ENCODE assay signal across 24 mouse cellular contexts in the genomic region with DNA sequence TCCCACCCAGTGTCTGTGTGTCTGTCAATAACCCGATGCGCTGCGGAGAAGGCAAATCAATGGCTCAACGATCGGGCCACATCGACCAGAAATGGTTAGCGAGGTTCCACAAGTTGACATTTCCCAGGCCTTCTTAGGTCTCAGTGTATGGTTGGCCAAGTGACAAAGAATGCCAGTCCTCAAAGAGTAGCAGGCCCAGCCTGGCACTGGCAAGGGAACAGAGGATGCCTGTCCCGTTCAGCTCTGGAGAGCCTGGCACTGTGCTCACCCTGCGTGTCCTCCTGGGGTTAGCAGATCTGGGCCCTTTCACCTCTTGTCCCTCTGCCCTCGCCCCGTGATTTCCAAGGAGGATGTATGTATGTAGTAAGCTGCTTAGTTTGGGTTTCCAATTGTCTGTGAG. TPM values are rescaled to one million over a fixed set of nuclear protein-coding genes. Genes with fewer than 3 reads are reported as not detected.
DNase-seq lines count a peak whose midpoint lies in the region; ATAC-seq lines count a peak whose summit lies in the region.
"Had no signal": no experiment of that assay in that cellular context is flagged by ENCODE, and none has a peak within 500 bp of the region (broad histone marks: within the 10 kb centered on the region; RNA-seq: fewer than 3 reads in every experiment).

No protein-coding gene starts in this region.

- H3K9me3 ChIP-seq in forebrain, embryonic 11.5 days (ENCODE audit: control insufficient read depth, low read length): no peaks in the 10 kb centered on the region
- H3K9me3 ChIP-seq in forebrain, embryonic 14.5 days (replicated peaks; ENCODE audit: control insufficient read depth, low read length): no peaks in the 10 kb centered on the region
- no peaks in the 10 kb centered on the region for H3K9me3 ChIP-seq in heart, embryonic 12.5 days (replicated peaks)
- H3K9me3 ChIP-seq: embryonic facial prominence, embryonic 13.5 days; hindbrain, embryonic 13.5 days; intestine, embryonic 15.5 days had no signal

- no peak overlapping the region for H3K4me2 ChIP-seq in forebrain, embryonic 11.5 days (ENCODE audit: low read depth, low read length, severe bottlenecking)
- no peak overlapping the region for H3K4me2 ChIP-seq in forebrain, embryonic 14.5 days (ENCODE audit: low read length)
- no peak overlapping the region for H3K4me2 ChIP-seq in heart, embryonic 12.5 days
- H3K4me2 ChIP-seq: embryonic facial prominence, embryonic 13.5 days; hindbrain, embryonic 13.5 days; intestine, embryonic 15.5 days had no signal

- WGBS in forebrain, embryonic 11.5 days: 93% methylated on average over 11 of the region's 11 CpGs
- WGBS in forebrain, embryonic 14.5 days: 93% methylated on average over 11 of the region's 11 CpGs
- 85% methylated on average over 11 of the region's 11 CpGs for WGBS in heart, embryonic 12.5 days

- no peak overlapping the region for H3K4me3 ChIP-seq in forebrain, embryonic 11.5 days (ENCODE audit: low read depth, low read length)
- no peak overlapping the region for H3K4me3 ChIP-seq in forebrain, embryonic 14.5 days (ENCODE audit: low read depth, low read length)
- H3K4me3 ChIP-seq in heart, embryonic 12.5 days: no peak overlapping the region
- H3K4me3 ChIP-seq: embryonic facial prominence, embryonic 13.5 days; heart, adult 2 months; hindbrain, embryonic 13.5 days; intestine, embryonic 15.5 days had no signal

- ATAC-seq in forebrain, embryonic 11.5 days (replicated peaks; ENCODE audit: low FRiP score): no peak
- no peak for ATAC-seq in forebrain, embryonic 14.5 days
- no peak for ATAC-seq in heart, embryonic 12.5 days (ENCODE audit: insufficient number of reproducible peaks, low FRiP score)
- ATAC-seq in erythroblast, adult 5-6 weeks (replicated peaks; ENCODE audit: low FRiP score, poor library complexity, severe bottlenecking): no peak
- ATAC-seq: CD4-positive, CD25-positive, alpha-beta regulatory T cell, adult 4 months; hindbrain, postnatal 0 days; intestine, embryonic 15.5 days had no signal

- H3K27me3 ChIP-seq in forebrain, embryonic 11.5 days (ENCODE audit: control insufficient read depth, insufficient read depth, low read length): no peaks in the 10 kb centered on the region
- no peaks in the 10 kb centered on the region for H3K27me3 ChIP-seq in forebrain, embryonic 14.5 days (replicated peaks; ENCODE audit: control insufficient read depth, insufficient read depth, low read length)
- H3K27me3 ChIP-seq in heart, embryonic 12.5 days (replicated peaks): no peaks in the 10 kb centered on the region
- H3K27me3 ChIP-seq: embryonic facial prominence, embryonic 13.5 days; hindbrain, embryonic 13.5 days; intestine, embryonic 15.5 days had no signal

- H3K9ac ChIP-seq in forebrain, embryonic 11.5 days (ENCODE audit: low read length): no peak overlapping the region
- H3K9ac ChIP-seq in forebrain, embryonic 14.5 days (ENCODE audit: low read length): no peak overlapping the region
- H3K9ac ChIP-seq in heart, embryonic 12.5 days: no peak overlapping the region
- H3K9ac ChIP-seq: embryonic facial prominence, embryonic 13.5 days; hindbrain, embryonic 13.5 days; intestine, embryonic 15.5 days had no signal

- H3K4me1 ChIP-seq in forebrain, embryonic 11.5 days (replicated peaks; ENCODE audit: control insufficient read depth, insufficient read depth, low read length): no peaks in the 10 kb centered on the region
- no peaks in the 10 kb centered on the region for H3K4me1 ChIP-seq in forebrain, embryonic 14.5 days (ENCODE audit: control insufficient read depth, insufficient read depth, low read length)
- no peaks in the 10 kb centered on the region for H3K4me1 ChIP-seq in heart, embryonic 12.5 days (replicated peaks)
- H3K4me1 ChIP-seq: embryonic facial prominence, embryonic 13.5 days; hindbrain, embryonic 13.5 days; intestine, embryonic 15.5 days had no signal

- DNase-seq in forebrain, embryonic 11.5 days (ENCODE audit: low spot score): peak; percentile 28
- DNase-seq in forebrain, embryonic 14.5 days (ENCODE audit: low spot score): no peak
- DNase-seq in heart, adult 18-20 months: peak; percentile 21 to 55
- peak; percentile 28 for DNase-seq in right cerebral cortex, adult 18-20 months
- no peak for DNase-seq in right cerebral cortex, postnatal 14 days
- DNase-seq: adrenal gland, postnatal 10 days; B cell, adult 2 months; cerebellum, adult 18-20 months; cerebellum, adult 9-11 months; cerebellum, postnatal 36 days; gastrocnemius, postnatal 36 days; kidney, adult 18-20 months had no signal

- H3K27ac ChIP-seq in forebrain, embryonic 11.5 days (ENCODE audit: low read depth, low read length): no peak overlapping the region
- no peak overlapping the region for H3K27ac ChIP-seq in forebrain, embryonic 14.5 days (ENCODE audit: low read depth, low read length)
- H3K27ac ChIP-seq in heart, embryonic 12.5 days (ENCODE audit: poor library complexity, severe bottlenecking): no peak overlapping the region
- H3K27ac ChIP-seq: embryonic facial prominence, embryonic 13.5 days; heart, adult 2 months; hindbrain, embryonic 13.5 days; hindbrain, postnatal 0 days; intestine, embryonic 15.5 days had no signal

- H3K36me3 ChIP-seq in forebrain, embryonic 11.5 days (ENCODE audit: control insufficient read depth, insufficient read depth, low read length): no peaks in the 10 kb centered on the region; the same call in 1 of the 2 replicates
- H3K36me3 ChIP-seq in forebrain, embryonic 14.5 days (ENCODE audit: control insufficient read depth, insufficient read depth, low read length): no peaks in the 10 kb centered on the region
- no peaks in the 10 kb centered on the region for H3K36me3 ChIP-seq in heart, embryonic 12.5 days
- H3K36me3 ChIP-seq: embryonic facial prominence, embryonic 13.5 days; G1E; hindbrain, embryonic 13.5 days; intestine, embryonic 15.5 days had no signal

RNA-seq across cellular contexts. Expression of gene Insm1, which starts 25.6 kb away (rescaled TPM):
- polyA plus RNA-seq in forebrain, embryonic 11.5 days (2014; fragmentation: Nextera tagmentation; extraction: Ambion mirVana): 5.0 and 8.7 TPM in 2 replicates
- 12.6 and 14.7 TPM in 2 replicates for polyA plus RNA-seq in forebrain, embryonic 14.5 days (2014; fragmentation: Nextera tagmentation; extraction: Ambion mirVana)
- total RNA-seq in heart, adult 18-20 months (2021): under 1 TPM in 1 of 2 experiments, not detected in 1; 0.15 TPM
- not detected in 2 replicates for polyA plus RNA-seq in heart, embryonic 12.5 days (2016; fragmentation: Nextera tagmentation; extraction: Ambion mirVana)
- total RNA-seq in erythroblast, adult 5-6 weeks (2015; ENCODE audit: low replicate concordance): not detected in 2 replicates
- total RNA-seq in erythroblast, adult 5-6 weeks (2017; ENCODE audit: low replicate concordance): not detected in 2 replicates
- total RNA-seq: gastrocnemius, adult 8-10 months; gastrocnemius, postnatal 36 days; heart, adult 2 months; hematopoietic stem cell, adult 5-6 weeks had no signal
- polyA plus RNA-seq: CD4-positive, CD25-positive, alpha-beta regulatory T cell, adult 4 months; G1E; heart, adult 2 months; heart, embryonic 14.5 days had no signal

Comparison
In these comparisons a context has a peak if more than half of its experiments do, and no peak if none do; other contexts are left out.
1. DNase-seq: peak in forebrain, embryonic 11.5 days (single experiment), heart, adult 18-20 months (2 of 2) and right cerebral cortex, adult 18-20 months (single experiment); none in forebrain, embryonic 14.5 days (single experiment) and right cerebral cortex, postnatal 14 days (single experiment).